Comparison of ENCODE assay signal across 15 mouse cellular contexts in the genomic region with DNA sequence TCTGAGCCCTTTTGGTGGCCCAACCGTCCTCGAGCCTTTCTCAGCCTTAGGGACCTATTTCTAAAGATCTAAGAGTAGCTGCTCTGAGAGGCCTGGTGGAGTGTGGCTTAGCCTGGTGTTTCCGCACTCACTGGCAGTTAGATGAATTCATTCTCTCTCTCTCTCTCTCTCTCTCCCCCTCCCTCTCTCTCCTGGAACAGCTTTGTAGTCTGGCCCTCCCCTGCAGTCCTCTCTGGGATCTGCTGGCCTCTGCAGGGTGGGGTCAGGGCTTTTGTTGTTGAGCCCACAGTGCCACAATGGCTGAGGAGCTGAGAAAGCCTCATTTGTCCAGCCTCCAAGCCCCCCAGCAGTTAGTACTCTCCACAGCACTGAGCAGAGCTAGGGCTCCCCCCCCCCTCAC. TPM values are rescaled to one million over a fixed set of nuclear protein-coding genes. Genes with fewer than 3 reads are reported as not detected.
DNase-seq lines count a peak whose midpoint lies in the region; ATAC-seq and TF ChIP-seq lines count a peak whose summit lies in the region.
"Had no signal": no experiment of that assay in that cellular context is flagged by ENCODE, and none has a peak within 500 bp of the region (broad histone marks: within the 10 kb centered on the region; RNA-seq: fewer than 3 reads in every experiment).

No protein-coding gene starts in this region.

- H3K4me1 ChIP-seq in forebrain, embryonic 11.5 days (replicated peaks; ENCODE audit: control insufficient read depth, insufficient read depth, low read length), result peaks cover 6% of the 10 kb centered on the region; the same call in 1 of the 2 replicates
- H3K4me1 ChIP-seq in forebrain, embryonic 15.5 days, result peaks cover 14% of the 10 kb centered on the region
- H3K4me1 ChIP-seq in lung, embryonic 16.5 days (replicated peaks; ENCODE audit: control insufficient read depth, insufficient read depth, low read length), result peaks cover 9% of the 10 kb centered on the region
- peaks cover 3% of the 10 kb centered on the region for H3K4me1 ChIP-seq in ES-Bruce4 (ENCODE audit: control insufficient read depth, insufficient read depth, low read length)

- H3K27me3 ChIP-seq in forebrain, embryonic 11.5 days (ENCODE audit: control insufficient read depth, insufficient read depth, low read length), result 0 out of 2 replicates have a peak, but pooled peaks cover 3% of the 10 kb centered on the region
- H3K27me3 ChIP-seq in forebrain, embryonic 15.5 days, result no peaks in the 10 kb centered on the region
- H3K27me3 ChIP-seq in lung, embryonic 16.5 days (ENCODE audit: control insufficient read depth, insufficient read depth, low read depth, low read length), result 0 out of 2 replicates have a peak, but pooled peaks cover 3% of the 10 kb centered on the region
- no peaks in the 10 kb centered on the region for H3K27me3 ChIP-seq in ES-Bruce4 (ENCODE audit: control insufficient read depth, insufficient read depth, low read length, poor library complexity, severe bottlenecking)
- H3K27me3 ChIP-seq: liver, embryonic 15.5 days had no signal

- DNase-seq in forebrain, embryonic 11.5 days (ENCODE audit: low spot score), result no peak
- no peak for DNase-seq in lung, postnatal 14 days
- DNase-seq in kidney, adult 8-10 months, result no peak
- DNase-seq in kidney, postnatal 4 days, result no peak
- DNase-seq: cerebellum, postnatal 36 days; right cerebral cortex, postnatal 4 days had no signal

- TF ChIP-seq POLR2A in ES-Bruce4 (IDR thresholded peaks at IDR 0.05; ENCODE audit: insufficient read depth, low read length), result no peak

- WGBS in forebrain, embryonic 11.5 days, result 19% methylated on average over 3 of the region's 3 CpGs
- 8% methylated on average over 3 of the region's 3 CpGs for WGBS in forebrain, embryonic 15.5 days
- 58% methylated on average over 3 of the region's 3 CpGs for WGBS in lung, embryonic 16.5 days
- WGBS in macrophage (ENCODE audit: missing documents), result 65% methylated on average over 3 of the region's 3 CpGs

- H3K9me3 ChIP-seq in forebrain, embryonic 11.5 days (ENCODE audit: control insufficient read depth, low read length), result no peaks in the 10 kb centered on the region
- no peaks in the 10 kb centered on the region for H3K9me3 ChIP-seq in forebrain, embryonic 15.5 days
- H3K9me3 ChIP-seq in lung, embryonic 16.5 days (ENCODE audit: control insufficient read depth, low read length), result no peaks in the 10 kb centered on the region
- no peaks in the 10 kb centered on the region for H3K9me3 ChIP-seq in ES-Bruce4 (replicated peaks; ENCODE audit: control insufficient read depth, insufficient read depth, low read length, poor library complexity, severe bottlenecking)
- H3K9me3 ChIP-seq: heart, embryonic 10.5 days; liver, embryonic 15.5 days had no signal

- H3K79me2 ChIP-seq in macrophage (ENCODE audit: inconsistent target), result peaks cover 11% of the 10 kb centered on the region; the same call in 1 of the 2 replicates

- H3K9ac ChIP-seq in forebrain, embryonic 11.5 days (ENCODE audit: low read length), result peak overlapping the region; percentile 39; the same call in 1 of the 2 replicates
- H3K9ac ChIP-seq in forebrain, embryonic 15.5 days (replicated peaks), result no peak overlapping the region
- peak overlapping the region; percentile 11; the same call in 1 of the 2 replicates for H3K9ac ChIP-seq in lung, embryonic 16.5 days (ENCODE audit: low read length)
- no peak overlapping the region; the same call in 1 of the 2 replicates for H3K9ac ChIP-seq in ES-Bruce4 (ENCODE audit: low read depth, poor library complexity, severe bottlenecking)
- H3K9ac ChIP-seq: liver, embryonic 15.5 days had no signal

- H3K27ac ChIP-seq in forebrain, embryonic 11.5 days (ENCODE audit: low read depth, low read length), result no peak overlapping the region
- no peak overlapping the region for H3K27ac ChIP-seq in forebrain, embryonic 15.5 days (replicated peaks)
- H3K27ac ChIP-seq in lung, embryonic 16.5 days (ENCODE audit: low read length), result no peak overlapping the region
- H3K27ac ChIP-seq in ES-Bruce4 (ENCODE audit: insufficient read depth, low read length) (peak overlapping the region; percentile 26; the same call in 1 of the 2 replicates), macrophage (peak overlapping the region; percentile 98)
- H3K27ac ChIP-seq: heart, embryonic 10.5 days; liver, embryonic 15.5 days had no signal

- ATAC-seq in forebrain, embryonic 11.5 days (replicated peaks; ENCODE audit: low FRiP score), result peak; percentile 34; the same call in 1 of the 2 replicates
- ATAC-seq in forebrain, embryonic 15.5 days (replicated peaks), result no peak
- no peak for ATAC-seq in lung, embryonic 16.5 days (ENCODE audit: low read depth)

- TF ChIP-seq EP300 in ES-Bruce4 (IDR thresholded peaks at IDR 0.05; ENCODE audit: insufficient read depth, low read depth, low read length), result no peak

- no peaks in the 10 kb centered on the region for H3K36me3 ChIP-seq in forebrain, embryonic 11.5 days (ENCODE audit: control insufficient read depth, insufficient read depth, low read length)
- H3K36me3 ChIP-seq in forebrain, embryonic 15.5 days, result no peaks in the 10 kb centered on the region
- H3K36me3 ChIP-seq in lung, embryonic 16.5 days (ENCODE audit: control insufficient read depth, insufficient read depth, low read length), result no peaks in the 10 kb centered on the region
- no peaks in the 10 kb centered on the region for H3K36me3 ChIP-seq in ES-Bruce4 (ENCODE audit: control insufficient read depth, insufficient read depth, low read length, poor library complexity, severe bottlenecking)
- no peaks in the 10 kb centered on the region for H3K36me3 ChIP-seq in macrophage (ENCODE audit: inconsistent target)
- H3K36me3 ChIP-seq: heart, embryonic 10.5 days; liver, embryonic 15.5 days had no signal

- no peak overlapping the region for H3K4me3 ChIP-seq in forebrain, embryonic 11.5 days (ENCODE audit: low read depth, low read length)
- H3K4me3 ChIP-seq in forebrain, embryonic 15.5 days, result no peak overlapping the region
- no peak overlapping the region for H3K4me3 ChIP-seq in lung, embryonic 16.5 days (ENCODE audit: low read length)
- H3K4me3 ChIP-seq in ES-Bruce4 (ENCODE audit: low read depth, low read length), result no peak overlapping the region
- no peak overlapping the region for H3K4me3 ChIP-seq in macrophage (ENCODE audit: inconsistent target)
- H3K4me3 ChIP-seq: heart, embryonic 10.5 days; liver, embryonic 15.5 days had no signal

- H3K4me2 ChIP-seq in forebrain, embryonic 11.5 days (ENCODE audit: low read depth, low read length, severe bottlenecking), result no peak overlapping the region
- no peak overlapping the region for H3K4me2 ChIP-seq in forebrain, embryonic 15.5 days (replicated peaks)
- no peak overlapping the region for H3K4me2 ChIP-seq in lung, embryonic 16.5 days (ENCODE audit: low read depth, low read length)
- H3K4me2 ChIP-seq: liver, embryonic 15.5 days had no signal

- TF ChIP-seq CTCF in ES-Bruce4 (IDR thresholded peaks at IDR 0.05; ENCODE audit: low read depth, low read length), result no peak

RNA-seq across cellular contexts. Expression of a gene that starts 0.6 kb away (rescaled TPM):
- 32.9 and 39.5 TPM in 2 replicates for polyA plus RNA-seq in forebrain, embryonic 11.5 days (2014; fragmentation: Nextera tagmentation; extraction: Ambion mirVana)
- polyA plus RNA-seq in forebrain, embryonic 15.5 days (2015; fragmentation: Nextera tagmentation; extraction: Ambion mirVana), result 37.4 and 41.7 TPM in 2 replicates
- polyA plus RNA-seq in lung, embryonic 16.5 days (2015; fragmentation: Nextera tagmentation; extraction: Ambion mirVana), result 25.5 and 27.8 TPM in 2 replicates
- polyA plus RNA-seq in ES-Bruce4 (2011; ENCODE audit: insufficient read depth, insufficient read length, low read depth, missing spikeins) (30.7 and 35.5 TPM in 2 replicates), macrophage (2018) (144 to 160 TPM (median 149 TPM) in 3 replicates)
- 100 to 1,000 TPM in 23 of 26 experiments, 10 to 100 TPM in 3; 76.7 to 430 (median 253) TPM for total RNA-seq in macrophage (2018; cell fraction: chromatin; rRNA removed)
- 100 to 1,000 TPM; 132 to 295 (median 192) TPM for total RNA-seq in macrophage (2018; cell fraction: cytosol; rRNA removed)
- 100 to 1,000 TPM in 23 of 26 experiments, 10 to 100 TPM in 3; 70.9 to 301 (median 184) TPM for total RNA-seq in macrophage (2018; cell fraction: nucleus; rRNA removed)

RNA-seq across cellular contexts. Expression of a gene that starts 30.6 kb away (rescaled TPM):
- polyA plus RNA-seq in forebrain, embryonic 11.5 days (2014; fragmentation: Nextera tagmentation; extraction: Ambion mirVana), result not detected in 2 replicates
- not detected in 2 replicates for polyA plus RNA-seq in forebrain, embryonic 15.5 days (2015; fragmentation: Nextera tagmentation; extraction: Ambion mirVana)
- polyA plus RNA-seq in lung, embryonic 16.5 days (2015; fragmentation: Nextera tagmentation; extraction: Ambion mirVana), result not detected in 2 replicates
- polyA plus RNA-seq in ES-Bruce4 (2011; ENCODE audit: insufficient read depth, insufficient read length, low read depth, missing spikeins) (0.37 TPM in 1 of 2 replicates, not detected in the other), macrophage (2018) (not detected in 3 replicates)
- not detected for total RNA-seq in macrophage (2018; cell fraction: chromatin; rRNA removed)
- not detected for total RNA-seq in macrophage (2018; cell fraction: cytosol; rRNA removed)
- total RNA-seq in macrophage (2018; cell fraction: nucleus; rRNA removed), result not detected
- total RNA-seq: gastrocnemius, adult 18-20 months; layer of hippocampus, adult 18-20 months; left cerebral cortex, postnatal 14 days had no signal
- polyA plus RNA-seq: heart, embryonic 10.5 days had no signal

RNA-seq across cellular contexts. Expression of a gene that starts 32.3 kb away (rescaled TPM):
- not detected in 2 replicates for polyA plus RNA-seq in forebrain, embryonic 11.5 days (2014; fragmentation: Nextera tagmentation; extraction: Ambion mirVana)
- not detected in 2 replicates for polyA plus RNA-seq in forebrain, embryonic 15.5 days (2015; fragmentation: Nextera tagmentation; extraction: Ambion mirVana)
- not detected in 2 replicates for polyA plus RNA-seq in lung, embryonic 16.5 days (2015; fragmentation: Nextera tagmentation; extraction: Ambion mirVana)
- not detected in 2 replicates for polyA plus RNA-seq in ES-Bruce4 (2011; ENCODE audit: insufficient read depth, insufficient read length, low read depth, missing spikeins)
- 1 to 10 TPM in 2 of 26 experiments, under 1 TPM in 6, not detected in 18; 0.42 to 1.8 (median 0.63) TPM for total RNA-seq in macrophage (2018; cell fraction: chromatin; rRNA removed)
- under 1 TPM in 1 of 26 experiments, not detected in 25; 0.05 TPM for total RNA-seq in macrophage (2018; cell fraction: cytosol; rRNA removed)
- 1 to 10 TPM in 1 of 26 experiments, under 1 TPM in 5, not detected in 20; 0.28 to 1.3 (median 0.75) TPM for total RNA-seq in macrophage (2018; cell fraction: nucleus; rRNA removed)
- polyA plus RNA-seq in macrophage (2018), result not detected in 3 replicates
- total RNA-seq: gastrocnemius, adult 18-20 months; layer of hippocampus, adult 18-20 months; left cerebral cortex, postnatal 14 days had no signal
- polyA plus RNA-seq: heart, embryonic 10.5 days; liver, embryonic 15.5 days had no signal

RNA-seq across cellular contexts. Expression of a gene that starts 34.9 kb away (rescaled TPM):
- polyA plus RNA-seq in forebrain, embryonic 11.5 days (2014; fragmentation: Nextera tagmentation; extraction: Ambion mirVana), result not detected in 2 replicates
- 0.06 and 0.20 TPM in 2 replicates for polyA plus RNA-seq in forebrain, embryonic 15.5 days (2015; fragmentation: Nextera tagmentation; extraction: Ambion mirVana)
- 0.13 TPM in 1 of 2 replicates, not detected in the other for polyA plus RNA-seq in lung, embryonic 16.5 days (2015; fragmentation: Nextera tagmentation; extraction: Ambion mirVana)
- polyA plus RNA-seq in ES-Bruce4 (2011; ENCODE audit: insufficient read depth, insufficient read length, low read depth, missing spikeins) (1.2 and 1.8 TPM in 2 replicates), macrophage (2018) (not detected in 3 replicates)
- not detected for total RNA-seq in macrophage (2018; cell fraction: chromatin; rRNA removed)
- total RNA-seq in macrophage (2018; cell fraction: cytosol; rRNA removed), result under 1 TPM in 3 of 26 experiments, not detected in 23; 0.03 to 0.07 (median 0.06) TPM
- total RNA-seq in macrophage (2018; cell fraction: nucleus; rRNA removed), result under 1 TPM in 2 of 26 experiments, not detected in 24; 0.18 to 0.62 TPM
- polyA plus RNA-seq: heart, embryonic 10.5 days had no signal

RNA-seq across cellular contexts. Expression of a gene that starts 46.8 kb away (rescaled TPM):
- 0.15 TPM in 1 of 2 replicates, not detected in the other for polyA plus RNA-seq in forebrain, embryonic 11.5 days (2014; fragmentation: Nextera tagmentation; extraction: Ambion mirVana)
- polyA plus RNA-seq in forebrain, embryonic 15.5 days (2015; fragmentation: Nextera tagmentation; extraction: Ambion mirVana), result 0.45 TPM in 1 of 2 replicates, not detected in the other
- polyA plus RNA-seq in lung, embryonic 16.5 days (2015; fragmentation: Nextera tagmentation; extraction: Ambion mirVana), result not detected in 2 replicates
- polyA plus RNA-seq in ES-Bruce4 (2011; ENCODE audit: insufficient read depth, insufficient read length, low read depth, missing spikeins), result not detected in 2 replicates
- under 1 TPM in 3 of 26 experiments, not detected in 23; 0.46 to 0.98 (median 0.76) TPM for total RNA-seq in macrophage (2018; cell fraction: chromatin; rRNA removed)
- total RNA-seq in macrophage (2018; cell fraction: cytosol; rRNA removed), result not detected
- 1 to 10 TPM in 4 of 26 experiments, under 1 TPM in 2, not detected in 20; 0.56 to 1.2 (median 1.0) TPM for total RNA-seq in macrophage (2018; cell fraction: nucleus; rRNA removed)
- not detected in 3 replicates for polyA plus RNA-seq in macrophage (2018)
- total RNA-seq: gastrocnemius, adult 18-20 months had no signal
- polyA plus RNA-seq: liver, embryonic 15.5 days had no signal

Comparison
In these comparisons a context has a peak if more than half of its experiments do, and no peak if none do; other contexts are left out.
1. H3K9ac ChIP-seq: peak in forebrain, embryonic 11.5 days (single experiment) and lung, embryonic 16.5 days (single experiment); none in forebrain, embryonic 15.5 days (single experiment) and ES-Bruce4 (single experiment).
2. H3K27ac ChIP-seq: peak in ES-Bruce4 (single experiment) and macrophage (single experiment); none in forebrain, embryonic 11.5 days (single experiment), forebrain, embryonic 15.5 days (single experiment) and lung, embryonic 16.5 days (single experiment).